Mouse (Mus musculus) right cerebral cortex, postnatal 36 days (tissue): ENCODE data around the gene Pparg.

Experiments
- DNase-seq, 2 experiments: peaks; one replicate each; pipeline ENCODE4 v3.0.0; 2022; ENCODE audit warnings: low spot score in 2 of 2, mixed read lengths in 1 of 2

The Pparg gene

GRCm38 (mm10) chr6:115464661-115465060, 103.9 kb downstream of the Pparg start:
- DNase-seq = no peak

- no peak for DNase-seq
Observed at GRCm38 (mm10) chr6:115465463-115465862, 104.7 kb downstream of the Pparg start.

GRCm38 (mm10) chr6:115465876-115466275, 105.1 kb downstream of the Pparg start:
- DNase-seq = no peak

DNA sequence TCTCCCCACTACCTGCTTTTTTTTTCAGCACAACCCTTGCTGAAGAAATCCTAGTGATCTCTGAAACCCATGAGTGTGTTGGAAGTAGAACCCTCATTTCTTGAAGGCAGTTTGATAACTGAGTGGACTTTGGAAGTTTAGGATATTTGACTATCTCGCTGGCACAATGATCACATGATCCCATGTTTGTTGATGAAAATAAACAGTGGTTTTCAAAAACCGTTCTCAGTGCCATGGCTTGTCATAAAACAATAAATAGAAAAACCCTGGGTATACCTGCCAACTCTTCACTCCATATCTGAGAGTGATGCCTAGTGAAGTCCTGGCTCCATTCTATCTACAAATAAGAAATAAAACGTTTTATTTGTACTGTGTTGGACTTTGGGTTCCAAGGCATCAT, 105.8 kb downstream of the Pparg start:
- DNase-seq = no peak

DNA sequence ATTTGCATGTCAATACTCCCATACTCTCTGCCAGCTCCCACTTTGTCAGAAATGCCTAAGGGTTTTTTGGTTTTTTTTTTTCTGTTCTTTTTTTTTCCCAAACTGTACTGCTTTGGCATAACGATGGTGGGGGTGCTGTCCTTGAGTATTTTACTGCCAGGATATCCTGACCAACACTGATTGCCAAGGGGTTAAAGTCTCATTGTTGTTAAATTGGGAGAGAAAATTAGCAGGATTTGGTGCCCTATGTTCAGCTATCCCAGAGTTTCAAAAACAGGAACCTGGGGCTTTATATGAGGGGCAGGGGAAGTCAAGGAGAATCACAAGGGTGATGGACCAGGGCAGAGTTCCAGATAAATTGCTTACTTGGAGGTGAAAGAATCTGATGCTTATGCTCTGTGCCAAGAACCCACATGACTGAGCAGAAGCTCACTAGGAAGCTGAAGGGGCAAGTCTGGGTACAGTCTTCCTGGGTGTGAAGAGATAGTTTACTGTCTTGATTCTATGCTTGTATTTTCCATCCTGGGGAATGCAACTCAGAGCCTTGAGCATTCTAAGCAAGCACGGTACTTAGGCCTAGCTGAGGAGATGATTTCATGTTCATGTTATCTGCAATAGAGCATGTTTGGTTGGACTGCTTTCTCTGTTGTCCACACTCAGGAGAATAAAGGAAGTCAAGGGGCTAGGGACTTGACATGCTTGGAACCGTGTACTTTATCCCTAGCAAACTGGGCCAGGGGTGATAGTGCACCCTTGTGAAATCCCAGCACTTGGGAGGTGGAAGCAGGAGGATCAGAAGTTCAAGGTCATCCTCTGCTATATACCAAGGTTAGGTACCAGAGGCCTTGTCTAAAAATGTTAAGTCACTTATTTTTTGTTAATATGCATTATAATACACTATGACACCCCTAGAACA, 109.2 kb downstream of the Pparg start:
- no peak for DNase-seq

DNA sequence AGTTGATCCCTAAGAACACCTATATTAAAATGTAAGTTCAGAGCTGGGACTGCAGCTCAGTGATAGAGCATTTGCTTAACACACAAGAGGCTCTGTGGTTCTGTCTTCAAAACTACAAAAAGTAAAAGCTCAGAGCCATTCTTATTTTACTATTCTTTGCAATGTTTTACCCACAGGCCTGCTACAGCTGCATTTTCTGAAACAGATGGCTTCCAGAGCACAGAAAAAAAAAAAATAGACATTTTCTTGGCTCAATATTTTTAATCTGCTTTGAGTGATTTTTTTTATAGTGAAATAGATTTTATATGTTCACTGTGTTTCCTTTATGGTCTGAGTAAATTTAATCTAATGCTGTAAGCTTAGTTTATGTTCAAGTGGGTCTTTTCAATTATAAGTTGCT, 111.2 kb downstream of the Pparg start:
- DNase-seq = no peak

GRCm38 (mm10) chr6:115477081-115477695, 116.4 kb downstream of the Pparg start:
- DNase-seq = no peak

- DNase-seq = no peak
Observed at GRCm38 (mm10) chr6:115479963-115480321, 119.2 kb downstream of the Pparg start.

DNA sequence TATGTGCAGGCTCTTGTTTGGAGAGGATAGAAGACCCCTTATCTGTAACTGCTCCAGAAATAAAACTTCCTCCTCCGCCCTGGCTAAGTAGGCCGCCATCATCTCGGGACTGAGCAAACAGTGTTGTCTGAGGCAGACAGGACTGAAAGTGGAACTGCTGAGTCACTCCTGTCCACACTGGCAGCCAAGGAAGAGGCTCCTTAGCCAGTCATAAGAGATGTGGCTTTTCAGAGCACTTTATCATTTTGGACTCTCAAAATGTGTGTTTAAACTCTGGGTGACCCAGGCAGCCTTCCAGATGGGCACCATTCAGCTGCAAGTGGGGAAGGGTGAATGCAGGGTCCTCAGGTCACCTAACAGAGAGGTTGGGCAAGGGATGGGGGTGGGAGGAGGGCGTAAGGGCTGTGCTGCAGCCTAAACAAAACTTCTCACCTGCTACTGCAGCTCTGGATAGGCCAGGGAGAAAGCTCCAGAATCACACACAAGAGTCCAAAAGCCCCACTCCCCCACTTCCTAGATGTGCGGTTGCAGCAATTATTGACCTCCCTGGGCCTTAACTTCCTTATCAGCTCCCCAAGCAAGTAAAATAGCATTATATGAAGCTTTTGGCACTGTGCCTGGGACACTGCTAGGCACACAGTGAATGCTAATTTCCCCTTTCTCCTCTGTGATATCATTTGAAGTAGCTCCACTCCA, 119.7 kb downstream of the Pparg start:
- peak in 1 of 2 experiments; percentile 42 for DNase-seq

DNA sequence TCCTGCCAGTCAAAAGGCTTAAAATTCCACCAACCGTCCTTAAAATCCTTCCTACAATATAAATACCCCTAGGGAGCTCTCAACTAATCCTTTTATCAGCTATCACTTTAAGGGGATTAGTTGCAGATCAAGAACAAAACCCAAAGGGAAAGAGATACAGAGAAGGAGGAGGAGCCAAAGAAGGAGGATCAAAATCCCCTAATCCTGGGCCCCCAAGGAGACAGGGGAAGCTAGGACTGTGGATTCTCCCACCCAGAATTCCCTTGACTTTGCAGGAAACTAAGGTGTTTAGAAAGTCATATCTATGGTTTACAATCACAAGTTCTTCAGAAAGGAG, 120.2 kb downstream of the Pparg start:
- no peak for DNase-seq

- DNase-seq = no peak
Observed at GRCm38 (mm10) chr6:115481603-115482002, 120.9 kb downstream of the Pparg start.

- DNase-seq = no peak
Observed at GRCm38 (mm10) chr6:115485635-115486034, 124.9 kb downstream of the Pparg start.

DNA sequence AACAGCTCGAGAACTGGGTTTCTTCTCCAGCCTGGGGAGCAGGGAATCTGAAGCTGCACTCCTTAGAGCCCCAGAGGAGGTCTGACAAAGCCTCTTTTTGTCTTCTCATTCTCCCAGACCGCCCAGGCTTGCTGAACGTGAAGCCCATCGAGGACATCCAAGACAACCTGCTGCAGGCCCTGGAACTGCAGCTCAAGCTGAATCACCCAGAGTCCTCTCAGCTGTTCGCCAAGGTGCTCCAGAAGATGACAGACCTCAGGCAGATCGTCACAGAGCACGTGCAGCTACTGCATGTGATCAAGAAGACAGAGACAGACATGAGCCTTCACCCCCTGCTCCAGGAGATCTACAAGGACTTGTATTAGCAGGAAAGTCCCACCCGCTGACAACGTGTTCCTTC, 129.1 kb downstream of the Pparg start:
- DNase-seq = no peak

- DNase-seq = peak; percentile 32 to 37
Observed at GRCm38 (mm10) chr6:115492952-115493613, 132.3 kb downstream of the Pparg start.

GRCm38 (mm10) chr6:115493824-115494223, 133.1 kb downstream of the Pparg start:
- no peak for DNase-seq

GRCm38 (mm10) chr6:115499540-115499939, 138.8 kb downstream of the Pparg start:
- peak in 1 of 2 experiments; percentile 35 for DNase-seq

DNA sequence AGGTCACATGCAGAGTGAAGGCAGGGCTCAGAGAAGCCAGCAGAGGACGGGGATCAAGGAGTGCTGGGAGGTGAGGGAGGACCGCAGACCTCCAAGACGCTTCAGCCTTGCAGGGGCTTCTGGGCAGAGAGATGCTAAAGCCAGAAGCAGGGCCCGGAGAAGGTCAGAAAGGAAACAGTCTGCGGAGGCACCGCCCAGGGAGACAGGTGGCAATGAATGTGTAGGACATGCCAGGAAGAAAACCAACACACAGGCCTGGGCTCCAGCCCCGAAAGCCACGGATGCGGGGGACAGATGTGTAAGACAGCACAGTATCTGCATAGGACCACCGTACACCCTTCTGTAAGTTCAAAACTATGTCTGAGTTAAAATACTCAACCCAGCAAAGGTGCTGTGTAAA, 139.5 kb downstream of the Pparg start:
- DNase-seq = no peak

DNA sequence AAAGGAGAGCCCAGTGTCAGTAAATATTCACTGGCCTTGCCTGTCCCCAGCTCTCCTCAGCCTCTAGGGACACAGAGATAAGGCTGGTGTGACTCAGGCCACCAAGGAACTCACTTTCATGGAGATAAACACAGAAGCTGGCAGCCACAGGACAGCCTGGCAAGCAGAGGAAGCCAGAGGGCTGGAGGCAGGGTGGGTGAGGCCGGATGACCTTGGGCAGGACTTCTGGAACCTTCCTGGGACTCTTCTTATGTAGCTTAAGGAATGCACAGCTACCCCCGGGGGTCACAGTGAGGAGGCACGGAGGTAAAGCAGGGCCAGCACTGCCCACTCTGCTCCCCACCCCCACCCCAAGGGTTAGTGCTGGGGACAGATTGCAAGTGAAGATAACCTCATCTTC, 140.4 kb downstream of the Pparg start:
- DNase-seq = no peak

- no peak for DNase-seq
Observed at GRCm38 (mm10) chr6:115503038-115503437, 142.3 kb downstream of the Pparg start.

DNA sequence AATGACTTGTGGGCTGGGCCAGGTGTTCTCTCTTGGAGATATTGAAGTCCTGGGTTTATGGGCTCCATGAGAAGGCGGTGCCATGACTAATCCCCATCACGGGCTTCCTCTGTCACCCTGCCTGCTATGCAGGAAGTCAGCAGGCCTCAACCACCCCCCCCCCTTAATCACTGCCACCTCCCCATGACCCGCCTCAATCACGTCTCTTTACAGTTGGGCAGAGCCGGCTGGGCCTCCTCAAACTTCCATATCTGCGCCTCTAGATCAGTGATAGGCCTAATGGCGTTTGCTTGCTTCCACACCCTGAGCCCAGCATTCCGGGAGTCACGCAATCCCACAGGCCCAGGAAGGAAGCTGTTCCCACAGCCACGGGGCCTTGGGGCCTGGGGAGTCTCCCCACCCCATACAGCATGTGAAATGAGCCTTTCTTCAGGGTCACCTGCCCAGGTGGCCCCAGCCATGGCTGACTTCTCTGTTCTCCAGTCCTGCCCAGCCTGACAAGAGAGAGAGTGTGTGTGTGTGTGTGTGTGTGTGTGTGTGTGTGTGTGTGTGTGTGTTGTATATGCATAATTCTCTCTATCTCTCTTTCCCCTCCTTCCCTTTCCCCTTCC, 142.9 kb downstream of the Pparg start:
- no peak for DNase-seq

- DNase-seq = no peak
Observed at GRCm38 (mm10) chr6:115504160-115504558, 143.4 kb downstream of the Pparg start.

DNA sequence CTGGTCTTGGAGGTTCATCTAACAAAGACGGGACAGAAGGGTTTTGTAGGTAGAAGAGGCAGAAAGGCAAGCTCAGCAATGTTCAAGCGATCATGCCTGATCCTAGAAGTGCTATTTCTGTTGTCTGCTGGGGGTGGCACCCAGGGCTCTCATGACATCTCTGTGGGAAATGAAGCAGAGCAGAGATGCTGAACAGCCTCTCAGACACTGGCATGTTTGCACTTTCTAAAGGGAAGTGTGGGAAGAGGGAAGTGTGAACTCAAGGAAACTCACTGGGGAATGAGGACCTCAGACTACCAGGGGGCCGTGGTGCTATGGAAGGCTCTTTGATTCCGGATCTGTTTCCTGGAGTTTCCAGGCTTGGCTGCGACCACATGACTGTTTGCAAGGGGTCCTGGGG, 144.2 kb downstream of the Pparg start:
- no peak for DNase-seq
